Mouse (Mus musculus) G1E (cell line): ENCODE data around the gene Tmem230.

Experiments
- CTCF ChIP-seq: IDR thresholded peaks from 2 replicates; pipeline ENCODE4 v1.5.1; 2012; ENCODE audit warnings: low read depth, low read length, inconsistent platforms, mixed read lengths
- GATA1 ChIP-seq: IDR thresholded peaks from 2 replicates; pipeline ENCODE4 v1.6.1; 2012; ENCODE audit warnings: borderline replicate concordance, low read length, inconsistent platforms, mixed read lengths
- GATA2 ChIP-seq: IDR thresholded peaks from 2 replicates; pipeline ENCODE4 v1.6.1; 2012; ENCODE audit warnings: low read depth, low read length, inconsistent platforms, borderline replicate concordance
- POLR2AphosphoS5 ChIP-seq: IDR thresholded peaks from 2 replicates; pipeline ENCODE4 v1.6.1; 2012; ENCODE audit warnings: low read depth, low read length, inconsistent platforms; ENCODE audit not compliant: insufficient replicate concordance
- TAL1 ChIP-seq: conservative IDR thresholded peaks from 2 replicates; pipeline ENCODE4 v1.6.1; 2012; ENCODE audit warnings: low read depth, low read length, inconsistent platforms, mixed read lengths

GRCm38 (mm10) chr2:132272694-132273389, 25.2 kb upstream of the Tmem230 start:
- TF ChIP-seq CTCF (no peak), GATA1 (no peak), GATA2 (no peak), POLR2AphosphoS5 (no peak), TAL1 (no peak)
